Mouse (Mus musculus) heart, adult 8-10 months (tissue): ENCODE data around the gene Otol1. TPM values are rescaled to one million over a fixed set of nuclear protein-coding genes. Genes with fewer than 3 reads are reported as not detected.

Experiments
- DNase-seq: peaks from one replicate; pipeline ENCODE4 v3.0.0; 2022; ENCODE audit warnings: low spot score
- total RNA-seq, 4 experiments: library from RNA; stranded (reverse); gene quantifications; 2 replicates each; pipeline ENCODE4 v1.2.4; 2022

Otol1 gene
- total RNA-seq: not detected

DNA sequence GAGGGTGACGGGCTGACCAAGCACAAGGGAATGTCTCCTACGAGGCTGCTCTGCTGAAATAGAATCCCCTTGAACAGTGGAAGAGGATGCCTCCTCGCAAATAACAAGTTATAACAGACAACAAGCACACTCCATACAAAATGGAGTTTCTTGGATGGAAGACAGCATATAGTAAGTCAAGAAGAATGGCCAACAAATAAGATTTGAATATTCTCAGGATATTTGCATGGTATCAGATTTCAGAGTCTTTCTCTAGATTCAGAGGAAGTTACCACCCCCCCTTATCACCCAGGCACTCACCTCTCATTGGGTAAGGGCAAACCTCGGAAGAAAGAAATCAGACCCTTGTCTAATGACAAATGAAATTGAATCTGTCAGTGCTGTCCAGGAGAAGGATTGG lies at the start of gene Otol1:
Otol1 (plus strand) TSS at position 301 of the 400 bp plus-strand sequence.
- no peak for DNase-seq

DNA sequence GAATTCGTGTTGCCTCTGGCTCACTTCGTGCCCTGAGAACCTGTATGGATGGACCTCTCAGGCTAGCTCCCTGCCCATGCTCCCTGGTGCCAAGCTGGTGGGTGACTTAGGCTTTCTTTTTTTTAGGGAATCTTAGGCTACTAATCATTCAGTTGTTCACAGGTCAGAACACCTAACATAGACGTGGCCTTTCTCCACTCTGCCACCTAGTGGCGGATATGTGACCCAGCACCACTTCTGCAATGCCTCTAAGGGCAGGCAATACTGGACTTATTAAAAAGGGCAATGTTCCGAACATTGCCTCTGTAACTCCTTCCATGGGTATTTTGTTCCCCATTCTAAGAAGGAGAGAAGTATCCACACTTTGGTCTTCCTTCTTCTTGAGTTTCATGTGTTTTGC lies 45.2 kb upstream of the Otol1 start:
- DNase-seq: no peak

DNA sequence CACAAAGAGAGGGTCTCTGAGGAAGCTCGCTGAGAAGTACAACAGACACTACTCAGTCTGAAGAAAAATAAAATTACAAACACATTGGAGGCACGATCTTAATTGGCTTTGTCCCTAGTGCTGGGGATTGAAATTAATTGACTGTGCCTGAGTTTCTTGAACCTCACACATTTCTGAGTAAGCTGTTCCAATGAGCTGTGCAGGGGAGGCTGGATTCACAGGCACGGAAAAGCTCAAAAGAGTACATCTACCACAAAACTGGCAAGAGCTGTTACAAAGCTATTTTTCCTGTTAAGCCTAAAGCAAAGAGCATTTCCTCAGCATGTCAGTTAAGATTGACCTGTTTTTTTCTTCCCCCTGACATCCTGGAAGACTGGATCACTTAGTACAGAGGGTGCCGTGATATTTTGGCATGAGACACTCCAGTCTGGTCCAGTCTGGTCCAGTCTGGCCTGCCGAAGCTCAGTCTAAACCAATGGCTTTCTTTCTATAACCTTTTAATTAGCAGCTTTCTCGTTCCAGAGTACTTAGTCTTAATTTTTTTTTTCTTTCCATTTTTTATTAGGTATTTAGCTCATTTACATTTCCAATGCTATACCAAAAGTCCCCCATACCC lies 35.8 kb upstream of the Otol1 start:
- no peak for DNase-seq

DNA sequence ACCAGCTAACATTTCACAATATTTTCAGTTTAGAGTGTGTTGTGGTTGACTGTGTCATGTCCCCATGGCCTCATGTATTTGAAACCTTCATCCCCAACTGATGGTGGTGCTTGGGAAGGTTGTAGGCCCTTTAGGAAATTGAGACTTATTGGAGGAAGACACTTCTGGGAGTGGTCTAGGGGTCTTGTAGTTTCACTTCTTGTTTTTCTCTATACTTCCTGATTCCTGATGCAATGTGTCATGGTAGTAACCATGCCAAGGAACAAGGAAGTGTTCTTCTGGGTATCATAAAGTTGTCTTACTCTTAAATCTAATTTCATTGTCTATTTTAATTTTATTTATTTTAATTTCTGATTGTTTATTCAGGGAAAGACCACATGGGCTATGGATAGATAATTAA lies 29.3 kb upstream of the Otol1 start:
- no peak for DNase-seq

DNA sequence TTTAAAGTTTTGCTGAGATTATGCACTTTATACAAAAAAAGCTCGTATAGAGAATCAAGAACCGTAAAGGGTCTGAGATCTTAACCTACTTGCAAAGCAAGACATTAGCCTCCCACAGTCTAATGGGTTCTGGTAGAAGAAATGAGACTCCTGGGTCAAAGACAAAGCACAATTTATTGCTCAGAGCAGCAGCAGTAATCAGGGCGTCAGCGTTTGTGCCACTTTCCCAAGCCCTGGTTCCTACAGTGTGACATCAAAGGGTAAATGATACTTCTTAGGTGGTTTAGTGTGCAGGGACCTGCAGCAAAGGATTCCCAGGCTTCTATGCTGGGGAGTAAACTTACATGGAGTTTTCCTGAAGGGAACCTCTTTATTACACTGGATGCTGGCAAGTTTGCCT lies 13.6 kb upstream of the Otol1 start:
- no peak for DNase-seq

DNA sequence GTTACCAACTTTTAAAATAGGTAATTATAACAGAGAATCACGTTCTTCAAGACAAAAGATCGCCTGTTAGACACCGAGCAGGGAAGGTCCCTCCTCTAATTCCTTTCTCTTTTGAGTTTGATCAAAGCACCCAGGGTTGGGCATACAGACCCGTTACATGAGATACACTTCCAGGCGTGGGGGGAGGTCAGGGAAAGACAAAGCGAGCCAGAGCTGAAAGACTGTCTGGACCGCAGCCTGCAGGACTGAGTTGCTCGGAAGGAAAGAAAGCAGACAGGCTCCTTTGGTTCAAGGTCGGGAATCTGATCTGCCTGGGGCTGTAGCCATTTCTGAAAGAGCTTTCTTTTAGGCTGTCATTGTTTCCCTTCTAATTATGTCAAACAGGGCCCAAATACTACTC lies 5.9 kb upstream of the Otol1 start:
- DNase-seq: no peak

DNA sequence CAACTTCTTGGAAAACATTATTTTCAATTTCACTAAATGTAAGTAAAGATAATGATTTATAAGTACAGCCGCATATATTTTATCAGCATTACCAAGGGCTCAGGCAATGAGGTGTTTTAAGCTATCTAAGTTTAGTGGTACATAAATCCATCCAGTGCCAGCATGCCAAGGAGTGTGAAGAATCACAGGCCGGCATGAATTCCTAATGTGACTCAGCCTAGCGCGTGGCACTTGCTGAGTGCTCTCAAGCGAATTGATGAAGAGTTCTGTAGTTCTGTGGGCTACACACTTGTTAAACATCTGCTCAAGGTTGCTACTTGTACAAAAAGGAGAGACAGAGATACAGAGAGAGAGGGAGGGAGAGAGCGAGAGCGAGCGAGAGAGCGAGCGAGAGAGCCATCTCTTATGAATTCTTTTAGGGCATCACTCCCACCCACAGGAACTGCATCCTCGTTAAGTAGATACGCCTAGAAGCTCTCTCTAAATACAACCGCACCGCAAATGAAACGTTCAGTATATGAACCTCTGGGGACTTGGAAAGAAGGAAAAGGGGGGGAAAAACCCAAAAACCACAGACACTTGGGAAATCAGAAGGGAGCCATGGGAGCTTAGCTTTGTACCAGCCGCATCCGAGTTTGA lies 4.2 kb upstream of the Otol1 start:
- no peak for DNase-seq

DNA sequence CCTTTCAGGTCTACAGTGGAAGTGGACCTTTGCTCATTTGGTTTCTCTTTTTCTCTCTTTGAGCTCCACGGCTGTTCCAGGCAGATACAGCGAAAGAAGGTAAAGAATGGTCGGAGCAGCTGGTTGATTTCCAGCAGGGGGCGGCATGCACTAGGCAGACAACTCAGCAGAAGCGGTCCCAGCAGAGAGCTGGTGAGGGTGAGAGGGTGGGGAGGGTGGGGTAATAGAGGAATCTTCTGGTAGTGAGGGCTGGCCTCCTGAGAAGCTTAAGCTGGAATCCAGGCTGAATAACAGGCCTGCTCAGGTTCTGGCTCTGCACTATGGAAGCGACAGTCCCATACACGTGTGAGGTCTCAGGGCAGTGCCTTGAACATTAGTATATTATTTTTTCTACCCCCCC lies 3.5 kb upstream of the Otol1 start:
- no peak for DNase-seq

DNA sequence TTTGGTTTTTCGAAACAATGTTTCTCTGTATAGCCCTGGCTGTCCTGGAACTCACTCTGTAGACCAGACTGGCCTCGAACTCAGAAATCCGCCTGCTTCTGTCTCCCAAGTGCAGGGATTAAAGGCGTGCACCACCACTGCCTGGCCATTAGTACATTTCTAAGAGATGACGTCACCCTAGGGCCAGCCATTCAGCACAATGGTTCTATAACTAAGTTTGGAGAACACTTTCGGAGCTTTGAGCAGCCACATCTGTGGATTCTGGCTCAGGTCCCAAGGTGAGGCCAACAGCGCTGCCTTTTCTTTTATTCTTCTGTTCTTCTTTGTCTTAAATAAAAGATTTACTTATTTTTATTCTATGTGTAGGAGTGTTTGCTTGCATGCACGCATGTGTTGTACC lies 3.0 kb upstream of the Otol1 start:
- no peak for DNase-seq

DNA sequence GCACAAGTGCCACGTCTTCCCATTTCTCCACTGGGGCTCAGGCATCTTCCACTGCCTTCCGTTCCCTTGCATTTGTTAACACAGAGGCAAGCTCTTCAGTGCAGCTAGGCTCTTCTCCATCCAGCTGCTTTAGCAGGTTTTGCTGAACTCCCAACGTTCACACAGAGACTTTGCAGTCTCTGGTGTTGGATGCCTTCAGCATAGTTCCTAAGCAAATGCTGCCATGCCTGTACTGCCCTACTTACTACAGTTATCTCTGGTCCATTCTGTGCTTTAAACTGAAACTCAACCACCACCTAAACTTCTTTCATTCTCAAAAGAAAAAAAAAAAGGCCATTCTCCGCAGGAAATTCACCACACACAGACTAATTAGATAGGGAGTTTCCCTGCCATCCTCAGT lies 5.2 kb downstream of the Otol1 start:
- DNase-seq: no peak

DNA sequence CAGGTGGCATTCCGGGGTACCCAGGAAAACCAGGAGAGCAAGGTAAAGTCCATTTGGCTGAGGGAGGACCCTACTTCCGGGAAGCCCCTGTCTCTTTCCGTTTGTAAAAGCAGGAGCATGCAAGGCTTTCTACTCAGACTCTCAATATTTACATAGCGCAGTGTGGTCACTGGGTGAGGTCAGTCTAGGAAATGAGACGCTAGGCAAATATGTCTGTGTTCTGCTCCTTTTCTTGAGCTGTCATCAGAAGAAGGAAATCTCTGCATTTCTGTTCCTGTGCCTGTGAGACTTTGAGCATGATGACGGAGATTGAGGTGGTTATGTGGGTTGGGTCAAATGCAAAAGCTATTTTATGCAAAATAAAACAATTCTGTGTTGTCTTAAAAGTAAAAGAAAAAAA lies 19.2 kb downstream of the Otol1 start:
- no peak for DNase-seq

DNA sequence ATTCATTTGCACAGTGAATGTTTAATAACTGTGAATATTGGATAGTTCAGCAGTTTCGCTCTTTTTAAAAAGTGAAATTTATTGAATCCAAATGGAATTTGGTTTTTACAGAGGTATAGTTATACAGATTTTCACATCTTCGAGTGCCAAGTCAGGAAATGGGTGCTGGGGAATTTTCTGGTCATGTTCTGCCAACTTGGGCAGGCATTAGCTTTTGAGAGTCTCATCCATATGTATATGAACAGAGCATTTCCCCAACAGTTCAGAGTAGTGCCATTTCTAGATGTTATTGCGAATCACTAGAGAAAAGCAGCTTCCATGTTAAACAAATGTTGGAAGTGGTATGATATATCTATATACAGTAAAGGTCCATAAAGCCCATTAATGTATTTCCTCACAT lies 21.8 kb downstream of the Otol1 start:
- DNase-seq: no peak

DNA sequence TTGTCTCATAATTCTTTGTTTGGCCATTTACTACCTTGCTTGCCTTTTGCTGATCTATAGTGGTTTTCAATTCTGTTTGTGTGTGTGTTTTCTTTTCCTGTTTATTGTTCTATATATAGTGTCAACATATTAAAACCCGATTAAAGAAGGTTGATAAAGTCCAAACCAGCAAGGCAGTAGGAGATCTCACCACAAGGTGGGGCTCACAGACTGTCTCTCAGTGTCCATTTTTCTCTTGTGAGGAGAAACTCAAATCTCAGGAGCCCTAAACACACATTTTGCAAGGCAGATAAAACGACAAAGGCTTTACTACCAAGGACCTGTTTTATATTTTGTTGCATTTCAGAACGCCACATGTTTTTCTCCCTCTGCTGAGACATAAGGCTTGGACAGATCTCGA lies 28.2 kb downstream of the Otol1 start:
- no peak for DNase-seq

Other genes with a start within 250 kb of the Otol1 start
- not detected for gene Sptssb, start 147.7 kb upstream of the Otol1 start, total RNA-seq